Mouse (Mus musculus): Measurements from ENCODE around the gene Tmem131l.

DNA sequence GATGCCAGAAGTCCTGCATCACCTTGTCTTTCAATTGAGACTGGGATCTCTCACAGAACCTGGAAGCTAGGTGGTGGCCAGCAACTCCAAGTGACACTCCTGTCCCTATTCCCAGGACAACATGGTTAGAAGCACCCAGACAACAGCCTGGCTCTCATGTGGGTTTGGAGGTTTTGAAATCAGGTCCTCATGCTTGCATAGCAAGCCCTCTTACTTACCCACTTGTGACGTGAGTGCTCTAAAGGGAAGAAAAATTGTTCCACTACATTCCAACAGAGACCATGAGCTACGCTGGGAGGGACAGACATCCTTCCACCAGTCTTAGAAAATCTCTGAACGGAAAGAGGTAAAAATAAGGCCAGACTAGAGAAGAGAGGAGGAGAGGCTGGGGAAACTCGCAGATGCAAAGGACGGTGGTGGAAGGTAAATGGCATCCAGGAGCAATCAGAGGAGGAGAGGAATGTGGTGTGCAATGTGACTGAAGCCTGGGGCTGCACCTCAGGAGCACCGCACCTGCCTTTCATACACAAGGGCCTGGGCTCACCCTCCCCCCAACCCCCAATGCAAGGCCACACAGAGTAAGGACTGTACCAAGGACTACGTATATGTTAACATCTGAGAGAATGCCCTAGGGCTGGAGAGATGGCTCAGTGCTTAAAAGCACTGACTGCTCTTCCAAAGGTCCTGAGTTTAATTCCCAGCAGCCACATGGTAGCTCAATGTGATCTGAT is 80.9 kb downstream of the Tmem131l start:
- TF ChIP-seq CTCF (IDR thresholded peaks at IDR 0.05; ENCODE audit: low read depth), result no peak
- TF ChIP-seq EP300 (optimal IDR thresholded peaks at IDR 0.05), result no peak

Measured in stomach, postnatal 0 days (tissue).